Mouse (Mus musculus) stomach, postnatal 0 days (tissue): ENCODE measurements around the gene Ptprn2. TPM values are rescaled to one million over a fixed set of nuclear protein-coding genes. Genes with fewer than 3 reads are reported as not detected.
"Not testable (repeated sequence)": the region's sequence is repeated elsewhere in the genome, so short reads cannot be mapped to it uniquely, and the experiment has no call there.

Experiments
- ATAC-seq: fragments of 200-750 bp; cut with Nextera tagmentation; 2 replicates; pipeline ENCODE4 v1.8.0; 2017; ENCODE audit not compliant: low FRiP score, low TSS enrichment
- DNase-seq: peaks from one replicate; pipeline ENCODE4 v3.0.0-alpha.2; 2016; ENCODE audit warnings: low spot score
- H3K27ac ChIP-seq: fragments of 300-500 bp; sonication (generic); replicated peaks from 2 replicates; pipeline ENCODE4 v1.5.1; 2014; ENCODE audit warnings: mild to moderate bottlenecking, control low read depth
- H3K27me3 ChIP-seq: fragments of 300-500 bp; sonication (generic); 2 replicates; pipeline ENCODE4 v1.6.1; 2014; ENCODE audit warnings: low read length; ENCODE audit not compliant: control insufficient read depth, insufficient read depth
- H3K36me3 ChIP-seq: fragments of 300-500 bp; sonication (generic); 2 replicates; pipeline ENCODE4 v1.6.1; 2014; ENCODE audit warnings: low read length, mixed read lengths; ENCODE audit not compliant: control insufficient read depth, insufficient read depth
- H3K4me1 ChIP-seq: fragments of 300-500 bp; sonication (generic); replicated peaks from 2 replicates; pipeline ENCODE4 v1.6.1; 2014; ENCODE audit warnings: antibody characterized with exemption; ENCODE audit not compliant: control insufficient read depth, insufficient read depth
- H3K4me2 ChIP-seq: fragments of 300-500 bp; sonication (generic); replicated peaks from 2 replicates; pipeline ENCODE4 v1.6.1; 2014; ENCODE audit warnings: low read depth, mild to moderate bottlenecking, control low read depth, moderate library complexity
- H3K4me3 ChIP-seq: fragments of 300-500 bp; sonication (generic); 2 replicates; pipeline ENCODE4 v1.5.1; 2014; ENCODE audit warnings: low read depth, low read length, control low read depth
- H3K9ac ChIP-seq: fragments of 300-500 bp; sonication (generic); 2 replicates; pipeline ENCODE4 v1.6.1; 2014; ENCODE audit warnings: mild to moderate bottlenecking, low read length, control low read depth, mixed read lengths
- H3K9me3 ChIP-seq: fragments of 300-500 bp; sonication (generic); 2 replicates; pipeline ENCODE4 v1.6.1; 2016; ENCODE audit warnings: low read length; ENCODE audit not compliant: control insufficient read depth
- CTCF ChIP-seq: IDR thresholded peaks from 2 replicates; pipeline ENCODE4 v1.5.1; 2016; ENCODE audit warnings: antibody characterized with exemption, low read depth, mild to moderate bottlenecking, moderate library complexity
- EP300 ChIP-seq: optimal IDR thresholded peaks from 2 replicates; pipeline ENCODE3; 2016; ENCODE audit warnings: antibody characterized with exemption
- WGBS: fragments of 180-500 bp; shearing (Covaris S2); extraction: QIAGEN DNeasy Blood & Tissue Kit; methylation state at CpG from one replicate; pipeline ENCODE4 v1.1.7; 2014; 5-methylcytosine and 5-hydroxymethylcytosine counted together
- polyA plus RNA-seq: library from polyadenylated mRNA; unstranded; fragments of >200 nt; fragmentation: Nextera tagmentation; extraction: Ambion mirVana; gene quantifications from 2 replicates; pipeline ENCODE4 v1.2.1, GENCODE M21; 2015

The Ptprn2 gene
- polyA plus RNA-seq, 1 experiment from 2014 or later: 6.0 TPM

- TF ChIP-seq EP300: no peak
- TF ChIP-seq CTCF: no peak
- no peak overlapping the region for H3K4me3 ChIP-seq
- peaks cover 2% of the 10 kb centered on the region; the same call in 1 of the 2 replicates for H3K4me1 ChIP-seq
- H3K9ac ChIP-seq: no peak overlapping the region
- peak; percentile 67 for ATAC-seq
- H3K27me3 ChIP-seq: no peaks in the 10 kb centered on the region
- 58% methylated on average over 5 of the region's 5 CpGs for WGBS
- no peaks in the 10 kb centered on the region for H3K9me3 ChIP-seq
- no peak overlapping the region for H3K27ac ChIP-seq
- no peaks in the 10 kb centered on the region for H3K36me3 ChIP-seq
- no peak overlapping the region for H3K4me2 ChIP-seq
- DNase-seq: peak; percentile 60
Observed at GRCm38 (mm10) chr12:116490575-116491356, 5.2 kb downstream of the Ptprn2 start.

GRCm38 (mm10) chr12:116498666-116499065 lies 13.1 kb downstream of the Ptprn2 start:
- ATAC-seq: no peak
- H3K9me3 ChIP-seq: no peaks in the 10 kb centered on the region
- H3K4me3 ChIP-seq: no peak overlapping the region
- TF ChIP-seq CTCF (no peak), EP300 (no peak)
- H3K9ac ChIP-seq: no peak overlapping the region
- H3K27ac ChIP-seq: no peak overlapping the region
- DNase-seq: no peak
- H3K27me3 ChIP-seq: no peaks in the 10 kb centered on the region
- H3K4me1 ChIP-seq: no peaks in the 10 kb centered on the region
- no peak overlapping the region for H3K4me2 ChIP-seq
- H3K36me3 ChIP-seq: no peaks in the 10 kb centered on the region

- 70% methylated on average over 11 of the region's 11 CpGs for WGBS
Observed at GRCm38 (mm10) chr12:116500652-116501051, 15.1 kb downstream of the Ptprn2 start.

GRCm38 (mm10) chr12:116512482-116512881 lies 27.0 kb downstream of the Ptprn2 start:
- peak; percentile 94 for ATAC-seq
- Histone ChIP-seq H3K4me2 (no peak overlapping the region), H3K4me3 (no peak overlapping the region), H3K27me3 (no peaks in the 10 kb centered on the region), H3K9me3 (no peaks in the 10 kb centered on the region), H3K9ac (no peak overlapping the region), H3K36me3 (no peaks in the 10 kb centered on the region), H3K27ac (no peak overlapping the region), H3K4me1 (no peaks in the 10 kb centered on the region)
- WGBS: 57% methylated on average over 1 of the region's 1 CpGs
- no peak for DNase-seq
- no peak for TF ChIP-seq EP300
- no peak for TF ChIP-seq CTCF

More at GRCm38 (mm10) chr12:116500652-116501051, 15.1 kb downstream of the Ptprn2 start:
- ATAC-seq (no peak), DNase-seq (no peak)
- TF ChIP-seq EP300 (no peak), CTCF (no peak)
- no peaks in the 10 kb centered on the region for H3K36me3 ChIP-seq
- H3K4me1 ChIP-seq: no peaks in the 10 kb centered on the region
- no peaks in the 10 kb centered on the region for H3K9me3 ChIP-seq
- H3K27ac ChIP-seq: no peak overlapping the region
- H3K27me3 ChIP-seq: no peaks in the 10 kb centered on the region
- H3K9ac ChIP-seq: no peak overlapping the region
- no peak overlapping the region for H3K4me3 ChIP-seq
- no peak overlapping the region for H3K4me2 ChIP-seq

- not testable (repeated sequence) for H3K9ac ChIP-seq, H3K4me3 ChIP-seq, H3K4me2 ChIP-seq, H3K27me3 ChIP-seq, H3K9me3 ChIP-seq, DNase-seq, H3K27ac ChIP-seq, H3K36me3 ChIP-seq, H3K4me1 ChIP-seq
- ATAC-seq: peak; percentile 11; the same call in 1 of the 2 replicates
- 71% methylated on average over 2 of the region's 2 CpGs for WGBS
Observed at GRCm38 (mm10) chr12:116513788-116514187, 28.3 kb downstream of the Ptprn2 start.

GRCm38 (mm10) chr12:116515824-116516223 lies 30.3 kb downstream of the Ptprn2 start:
- DNase-seq: no peak
- no peaks in the 10 kb centered on the region for H3K9me3 ChIP-seq
- H3K4me3 ChIP-seq: no peak overlapping the region
- H3K9ac ChIP-seq: no peak overlapping the region
- H3K4me2 ChIP-seq: no peak overlapping the region
- no peak for ATAC-seq
- no peaks in the 10 kb centered on the region for H3K4me1 ChIP-seq
- no peaks in the 10 kb centered on the region for H3K27me3 ChIP-seq
- TF ChIP-seq EP300 (no peak), CTCF (no peak)
- no peak overlapping the region for H3K27ac ChIP-seq
- H3K36me3 ChIP-seq: no peaks in the 10 kb centered on the region
